Mouse (Mus musculus) gonadal fat pad, adult 2 months (tissue): ENCODE measurements at regions not wholly inside any gene's neighbourhood (a gene's known extent, or its start where the extent isn't known, plus 50 kb on each side); places are given as distances from the start of the nearest gene placed in this dataset.

Experiments used
- DNase-seq: peaks from one replicate; pipeline ENCODE4 v3.0.0-alpha.2; 2012; ENCODE audit warnings: low read depth

- DNase-seq, result no peak
Measured at GRCm38 (mm10) chr13:59315811-59316210, 269.2 kb downstream of the Agtpbp1 start.

- no peak for DNase-seq
Measured at GRCm38 (mm10) chr13:59314419-59314818, 270.6 kb downstream of the Agtpbp1 start.

- no peak for DNase-seq
Measured at GRCm38 (mm10) chr13:59313725-59314330, 271.2 kb downstream of the Agtpbp1 start.

GRCm38 (mm10) chr13:59292905-59293304 lies 292.1 kb downstream of the Agtpbp1 start:
- DNase-seq, result no peak

- no peak for DNase-seq
Measured at GRCm38 (mm10) chr13:59289127-59289526, 295.9 kb downstream of the Agtpbp1 start.

- no peak for DNase-seq
Measured at GRCm38 (mm10) chr13:59281199-59281598, 303.8 kb downstream of the Agtpbp1 start.

- DNase-seq, result no peak
Measured at GRCm38 (mm10) chr13:59279136-59279535, 305.9 kb downstream of the Agtpbp1 start.

GRCm38 (mm10) chr13:59271661-59272060 lies 313.4 kb downstream of the Agtpbp1 start:
- no peak for DNase-seq

- no peak for DNase-seq
Measured at GRCm38 (mm10) chr13:59266854-59267253, 318.2 kb downstream of the Agtpbp1 start.

GRCm38 (mm10) chr13:59264126-59264525 lies 320.9 kb downstream of the Agtpbp1 start:
- DNase-seq, result no peak

GRCm38 (mm10) chr13:59261924-59262323 lies 323.1 kb downstream of the Agtpbp1 start:
- no peak for DNase-seq

GRCm38 (mm10) chr13:59255798-59256435 lies 329.1 kb downstream of the Agtpbp1 start:
- no peak for DNase-seq

- no peak for DNase-seq
Measured at GRCm38 (mm10) chr13:59253667-59254558, 331.1 kb downstream of the Agtpbp1 start.

GRCm38 (mm10) chr13:59251252-59252006 lies 333.6 kb downstream of the Agtpbp1 start:
- DNase-seq, result no peak

GRCm38 (mm10) chr13:59248411-59248810 lies 336.6 kb downstream of the Agtpbp1 start:
- no peak for DNase-seq

GRCm38 (mm10) chr13:59246984-59247537 lies 338.0 kb downstream of the Agtpbp1 start:
- no peak for DNase-seq

GRCm38 (mm10) chr13:59246070-59246469 lies 339.0 kb downstream of the Agtpbp1 start:
- no peak for DNase-seq

GRCm38 (mm10) chr13:59244622-59245021 lies 340.4 kb downstream of the Agtpbp1 start:
- DNase-seq, result peak; percentile 79

GRCm38 (mm10) chr13:59242671-59243070 lies 342.4 kb downstream of the Agtpbp1 start:
- DNase-seq, result peak; percentile 85

GRCm38 (mm10) chr13:59238696-59239095 lies 346.3 kb downstream of the Agtpbp1 start:
- DNase-seq, result no peak

GRCm38 (mm10) chr13:59235836-59236235 lies 349.2 kb downstream of the Agtpbp1 start:
- DNase-seq, result no peak
